Mouse (Mus musculus) embryonic fibroblast, embryonic 13.5 days (primary cell): Measurements from ENCODE around the gene Serpine1.

ENCODE experiments used
- CTCF ChIP-seq: IDR thresholded peaks from 2 replicates; pipeline ENCODE4 v1.5.1; 2011; ENCODE audit warnings: mild to moderate bottlenecking, control low read depth, low read length, moderate library complexity, borderline replicate concordance; ENCODE audit not compliant: insufficient read depth
- POLR2A ChIP-seq: IDR thresholded peaks from 2 replicates; pipeline ENCODE4 v1.6.1; 2011; ENCODE audit warnings: low read depth, mild to moderate bottlenecking, control low read depth, low read length, moderate library complexity

DNA sequence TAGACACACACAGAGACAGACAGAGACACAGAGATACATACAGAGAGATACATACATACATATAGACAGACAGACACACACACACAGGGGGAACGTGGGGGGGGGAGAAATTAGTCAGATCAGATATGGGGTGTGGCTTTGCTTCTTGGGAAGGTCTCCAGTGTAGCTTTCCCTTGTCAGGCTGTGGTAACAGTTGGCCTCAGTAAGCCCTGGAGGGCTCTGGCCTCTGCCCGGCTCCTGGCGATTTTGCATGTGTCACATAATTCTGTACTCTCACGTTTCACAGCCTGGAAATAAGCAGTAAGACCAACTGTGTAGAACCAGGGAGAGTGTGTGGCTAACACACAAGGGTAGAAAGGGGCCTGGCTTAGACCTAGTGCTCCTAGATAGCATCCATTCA lies 28.6 kb upstream of the Serpine1 start:
- no peak for TF ChIP-seq POLR2A
- TF ChIP-seq CTCF = no peak
